Mouse (Mus musculus): ENCODE measurements at regions not wholly inside any gene's neighbourhood (a gene's known extent, or its start where the extent isn't known, plus 50 kb on each side); places are given as distances from the start of the nearest gene placed in this dataset.
A peak's percentile ranks its signal among the peaks of the same experiment; 100 is the strongest.

GRCm38 (mm10) chr7:40391626-40392025 is 506.5 kb upstream of the Vstm2b start:
- WGBS = 58% methylated on average over 3 of the region's 3 CpGs
- no peak for DNase-seq (ENCODE audit: low read depth, low spot score)

GRCm38 (mm10) chr7:40392207-40392606 is 505.9 kb upstream of the Vstm2b start:
- DNase-seq (ENCODE audit: low read depth, low spot score) = no peak
- 46% methylated on average over 3 of the region's 3 CpGs for whole genome bisulfite sequencing

GRCm38 (mm10) chr7:40392699-40393098 is 505.4 kb upstream of the Vstm2b start:
- 55% methylated on average over 1 of the region's 1 CpGs for WGBS
- no peak for DNase-seq (ENCODE audit: low read depth, low spot score)

GRCm38 (mm10) chr7:40398266-40398665 is 499.9 kb upstream of the Vstm2b start:
- no peak for DNase-seq (ENCODE audit: low read depth, low spot score)
- 65% methylated on average over 5 of the region's 5 CpGs for WGBS

- no peak for DNase-seq (ENCODE audit: low read depth, low spot score)
- WGBS = 57% methylated on average over 2 of the region's 2 CpGs
Measured at GRCm38 (mm10) chr7:40419332-40419731, 478.8 kb upstream of the Vstm2b start.

GRCm38 (mm10) chr7:40422125-40422524 is 476.0 kb upstream of the Vstm2b start:
- 66% methylated on average over 4 of the region's 4 CpGs for WGBS
- no peak for DNase-seq (ENCODE audit: low read depth, low spot score)

- no peak for DNase-seq (ENCODE audit: low read depth, low spot score)
- 86% methylated on average over 2 of the region's 2 CpGs for WGBS
Measured at GRCm38 (mm10) chr7:40429416-40429815, 468.7 kb upstream of the Vstm2b start.

- WGBS = 31% methylated on average over 2 of the region's 2 CpGs
- DNase-seq (ENCODE audit: low read depth, low spot score) = no peak
Measured at GRCm38 (mm10) chr7:40433906-40434305, 464.2 kb upstream of the Vstm2b start.

- 41% methylated on average over 1 of the region's 1 CpGs for WGBS
- DNase-seq (ENCODE audit: low read depth, low spot score) = no peak
Measured at GRCm38 (mm10) chr7:40441128-40441527, 457.0 kb upstream of the Vstm2b start.

- WGBS = 72% methylated on average over 3 of the region's 3 CpGs
- DNase-seq (ENCODE audit: low read depth, low spot score) = no peak
Measured at GRCm38 (mm10) chr7:40441786-40442185, 456.3 kb upstream of the Vstm2b start.

- 77% methylated on average over 5 of the region's 5 CpGs for WGBS
- no peak for DNase-seq (ENCODE audit: low read depth, low spot score)
Measured at GRCm38 (mm10) chr7:40466382-40466781, 431.7 kb upstream of the Vstm2b start.

GRCm38 (mm10) chr7:40487256-40487655 is 410.9 kb upstream of the Vstm2b start:
- no peak for DNase-seq (ENCODE audit: low read depth, low spot score)

GRCm38 (mm10) chr7:40522703-40523267 is 375.3 kb upstream of the Vstm2b start:
- 75% methylated on average over 7 of the region's 7 CpGs for WGBS
- no peak for DNase-seq (ENCODE audit: low read depth, low spot score)

GRCm38 (mm10) chr7:40536601-40537000 is 361.5 kb upstream of the Vstm2b start:
- 62% methylated on average over 3 of the region's 3 CpGs for WGBS

GRCm38 (mm10) chr7:40537621-40538020 is 360.5 kb upstream of the Vstm2b start:
- 77% methylated on average over 3 of the region's 3 CpGs for WGBS
- no peak for DNase-seq (ENCODE audit: low read depth, low spot score)

More at GRCm38 (mm10) chr7:40536601-40537000, 361.5 kb upstream of the Vstm2b start:
- DNase-seq (ENCODE audit: low read depth, low spot score) = no peak

- DNase-seq (ENCODE audit: low read depth, low spot score) = no peak
- 64% methylated on average over 5 of the region's 5 CpGs for WGBS
Measured at GRCm38 (mm10) chr7:40539789-40540188, 358.3 kb upstream of the Vstm2b start.

- 70% methylated on average over 4 of the region's 4 CpGs for WGBS
- DNase-seq (ENCODE audit: low read depth, low spot score) = no peak
Measured at GRCm38 (mm10) chr7:40541283-40541682, 356.8 kb upstream of the Vstm2b start.

GRCm38 (mm10) chr7:40563447-40564118 is 334.5 kb upstream of the Vstm2b start:
- WGBS = 66% methylated on average over 10 of the region's 10 CpGs

GRCm38 (mm10) chr7:40575971-40576370 is 322.2 kb upstream of the Vstm2b start:
- WGBS = 81% methylated on average over 4 of the region's 4 CpGs
- no peak for DNase-seq (ENCODE audit: low read depth, low spot score)

More at GRCm38 (mm10) chr7:40563447-40564118, 334.5 kb upstream of the Vstm2b start:
- DNase-seq (ENCODE audit: low read depth, low spot score) = no peak

GRCm38 (mm10) chr7:40577365-40577764 is 320.8 kb upstream of the Vstm2b start:
- WGBS = 64% methylated on average over 4 of the region's 4 CpGs

GRCm38 (mm10) chr7:40620761-40621160 is 277.4 kb upstream of the Vstm2b start:
- peak; percentile 8 for DNase-seq (ENCODE audit: low read depth, low spot score)
- WGBS = 22% methylated on average over 3 of the region's 3 CpGs

More at GRCm38 (mm10) chr7:40577365-40577764, 320.8 kb upstream of the Vstm2b start:
- no peak for DNase-seq (ENCODE audit: low read depth, low spot score)

Measured in large intestine, adult 2 months (tissue).